Mouse (Mus musculus): ENCODE data around the gene Xrn2. TPM values are rescaled to one million over a fixed set of nuclear protein-coding genes. Genes with fewer than 3 reads are reported as not detected.
"Not testable (repeated sequence)": the region's sequence is repeated elsewhere in the genome, so short reads cannot be mapped to it uniquely, and the experiment has no call there.

Xrn2 gene
- 10 to 100 TPM; 44.9 to 62.9 TPM for total RNA-seq (2021)
- long read RNA-seq, experiment 1, transcript Xrn2-201 (30 exons, 3,434 nt) = major isoform, 28 of 48 reads
- long read RNA-seq, experiment 1, partial matches to known transcripts = 11 of 48 reads
- long read RNA-seq, experiment 1, other reads (novel, unspliced or antisense) = 9 of 48 reads
- long read RNA-seq, experiment 2, transcript Xrn2-201 (30 exons, 3,434 nt) = major isoform, 10 of 13 reads
- long read RNA-seq, experiment 2, partial matches to known transcripts = 0 of 13 reads
- long read RNA-seq, experiment 2, other reads (novel, unspliced or antisense) = 3 of 13 reads

- peak; percentile 96 for DNase-seq
These were observed at the start of gene Xrn2 for GRCm38 (mm10) chr2:147012623-147013184. Gene Xrn2 (plus strand): TSS chr2:147012996.

GRCm38 (mm10) chr2:146975024-146975423, 37.8 kb upstream of the Xrn2 start:
- no peak for DNase-seq

- DNase-seq = no peak
These were observed 37.3 kb upstream of the Xrn2 start for GRCm38 (mm10) chr2:146975453-146976028.

- DNase-seq = no peak
These were observed 30.0 kb upstream of the Xrn2 start for GRCm38 (mm10) chr2:146982786-146983185.

GRCm38 (mm10) chr2:146984831-146985230, 28.0 kb upstream of the Xrn2 start:
- peak; percentile 23 to 33 for DNase-seq

GRCm38 (mm10) chr2:146985807-146986206, 27.0 kb upstream of the Xrn2 start:
- no peak for DNase-seq

GRCm38 (mm10) chr2:146986429-146986828, 26.4 kb upstream of the Xrn2 start:
- no peak for DNase-seq

GRCm38 (mm10) chr2:147007265-147007664, 5.5 kb upstream of the Xrn2 start:
- no peak for DNase-seq

GRCm38 (mm10) chr2:147009084-147009483, 3.7 kb upstream of the Xrn2 start:
- no peak for DNase-seq

- DNase-seq = no peak
These were observed 2.7 kb upstream of the Xrn2 start for GRCm38 (mm10) chr2:147010141-147010540.

- DNase-seq = no peak
These were observed 1.8 kb upstream of the Xrn2 start for GRCm38 (mm10) chr2:147010952-147011351.

GRCm38 (mm10) chr2:147011474-147012140, 1.2 kb upstream of the Xrn2 start:
- DNase-seq = peak; percentile 24 to 37

GRCm38 (mm10) chr2:147012141-147012622, 614 bp upstream of the Xrn2 start:
- peak in 1 of 2 experiments; percentile 9 for DNase-seq

GRCm38 (mm10) chr2:147013194-147013969, 586 bp downstream of the Xrn2 start:
- peak; percentile 69 to 78 for DNase-seq

- DNase-seq = no peak
These were observed 1.5 kb downstream of the Xrn2 start for GRCm38 (mm10) chr2:147014101-147014886.

- not testable (repeated sequence) for DNase-seq
These were observed 9.2 kb downstream of the Xrn2 start for GRCm38 (mm10) chr2:147022041-147022440.

- DNase-seq = no peak
These were observed 10.3 kb downstream of the Xrn2 start for GRCm38 (mm10) chr2:147023067-147023466.

- no peak for DNase-seq
These were observed 10.8 kb downstream of the Xrn2 start for GRCm38 (mm10) chr2:147023560-147023959.

- DNase-seq = no peak
These were observed 20.3 kb downstream of the Xrn2 start for GRCm38 (mm10) chr2:147033065-147033464.

GRCm38 (mm10) chr2:147035864-147036263, 23.1 kb downstream of the Xrn2 start:
- no peak for DNase-seq

- DNase-seq = no peak
These were observed 34.3 kb downstream of the Xrn2 start for GRCm38 (mm10) chr2:147047051-147047450.

Measured in adrenal gland, postnatal 36 days (tissue).